Mouse (Mus musculus): ENCODE measurements around the gene Ptprj. TPM values are rescaled to one million over a fixed set of nuclear protein-coding genes. Genes with fewer than 3 reads are reported as not detected.

The Ptprj gene
- polyA plus RNA-seq, 1 experiment from 2014 or later, result 1.1 TPM

GRCm38 (mm10) chr2:90581006-90581795, 754 bp upstream of the Ptprj start:
- peaks cover 8% of the 10 kb centered on the region for H3K4me1 ChIP-seq (ENCODE audit: control insufficient read depth, insufficient read depth, low read length)
- no peaks in the 10 kb centered on the region for H3K27me3 ChIP-seq (ENCODE audit: control insufficient read depth, insufficient read depth, low read length)
- peak overlapping the region; percentile 77 for H3K9ac ChIP-seq (ENCODE audit: low read length)
- peak; percentile 25 for ATAC-seq (replicated peaks; ENCODE audit: extremely low read depth, insufficient read depth, low FRiP score)
- H3K4me3 ChIP-seq (ENCODE audit: low read length), result peak overlapping the region; percentile 67
- peak overlapping the region; percentile 78 for H3K27ac ChIP-seq (ENCODE audit: low read length)
- no peaks in the 10 kb centered on the region for H3K36me3 ChIP-seq (ENCODE audit: control insufficient read depth, insufficient read depth)
- WGBS, result 12% methylated on average over 11 of the region's 11 CpGs
- H3K9me3 ChIP-seq (replicated peaks; ENCODE audit: control insufficient read depth, low read length), result 0 out of 2 replicates have a peak, but pooled peaks cover under 1% of the 10 kb centered on the region
- H3K4me2 ChIP-seq (ENCODE audit: low read depth, low read length), result peak overlapping the region; percentile 95

- Histone ChIP-seq H3K27ac (ENCODE audit: low read length) (peak overlapping the region; percentile 78), H3K4me3 (ENCODE audit: low read length) (peak overlapping the region; percentile 67), H3K9me3 (replicated peaks; ENCODE audit: control insufficient read depth, low read length) (no peaks in the 10 kb centered on the region), H3K36me3 (ENCODE audit: control insufficient read depth, insufficient read depth) (no peaks in the 10 kb centered on the region), H3K9ac (ENCODE audit: low read length) (peak overlapping the region; percentile 77), H3K4me1 (ENCODE audit: control insufficient read depth, insufficient read depth, low read length) (peaks cover 11% of the 10 kb centered on the region), H3K4me2 (ENCODE audit: low read depth, low read length) (peak overlapping the region; percentile 95), H3K27me3 (ENCODE audit: control insufficient read depth, insufficient read depth, low read length) (no peaks in the 10 kb centered on the region)
- peak; percentile 30 for ATAC-seq (replicated peaks; ENCODE audit: extremely low read depth, insufficient read depth, low FRiP score)
- under 1% methylated on average over 44 of the region's 44 CpGs for WGBS
These were observed 665 bp downstream of the Ptprj start for GRCm38 (mm10) chr2:90579728-90580235.

DNA sequence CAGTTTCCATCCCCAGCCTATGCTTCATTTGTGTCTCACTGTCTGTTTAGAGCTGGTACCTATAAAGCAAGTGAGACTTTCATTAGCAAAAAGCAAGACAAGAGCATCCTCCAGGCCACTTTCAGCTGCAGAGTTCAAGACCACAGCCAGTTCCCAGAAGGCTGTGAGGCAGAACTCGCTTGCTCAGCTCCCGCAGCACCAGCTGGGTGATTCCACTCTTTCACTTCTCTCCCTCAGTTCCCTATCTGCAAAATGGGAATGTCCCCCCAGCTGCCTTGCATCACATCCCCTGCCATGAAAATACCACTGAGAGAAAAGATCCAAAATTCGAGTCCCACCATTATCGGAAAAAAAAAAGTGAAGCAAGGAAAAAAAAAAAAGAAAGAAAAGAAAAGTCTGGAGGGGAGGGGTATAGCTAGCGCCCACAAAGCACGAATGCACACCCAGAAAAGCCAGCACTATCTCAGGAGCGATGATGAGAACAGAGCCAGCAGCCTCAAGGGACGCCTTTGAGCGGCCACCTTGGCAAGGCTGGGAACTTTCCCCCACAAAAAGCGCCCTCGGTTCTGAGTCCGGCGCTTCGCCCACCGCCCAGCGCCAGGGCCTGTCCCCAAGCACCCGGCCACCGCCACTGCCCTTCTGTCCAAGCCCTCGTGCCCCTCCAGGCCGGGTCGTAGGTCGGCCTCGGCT, 1.3 kb downstream of the Ptprj start:
- Histone ChIP-seq H3K27me3 (ENCODE audit: control insufficient read depth, insufficient read depth, low read length) (no peaks in the 10 kb centered on the region), H3K4me3 (ENCODE audit: low read length) (peak overlapping the region; percentile 67), H3K27ac (ENCODE audit: low read length) (0 out of 2 replicates have a peak overlapping the region, but pooled peaks have one; percentile 3), H3K9ac (ENCODE audit: low read length) (peak overlapping the region; percentile 77), H3K4me2 (ENCODE audit: low read depth, low read length) (peak overlapping the region; percentile 95), H3K36me3 (ENCODE audit: control insufficient read depth, insufficient read depth) (no peaks in the 10 kb centered on the region), H3K4me1 (ENCODE audit: control insufficient read depth, insufficient read depth, low read length) (peaks cover 11% of the 10 kb centered on the region), H3K9me3 (replicated peaks; ENCODE audit: control insufficient read depth, low read length) (no peaks in the 10 kb centered on the region)
- WGBS, result 4% methylated on average over 23 of the region's 23 CpGs
- ATAC-seq (replicated peaks; ENCODE audit: extremely low read depth, insufficient read depth, low FRiP score), result no peak; the same call in 1 of the 2 replicates

DNA sequence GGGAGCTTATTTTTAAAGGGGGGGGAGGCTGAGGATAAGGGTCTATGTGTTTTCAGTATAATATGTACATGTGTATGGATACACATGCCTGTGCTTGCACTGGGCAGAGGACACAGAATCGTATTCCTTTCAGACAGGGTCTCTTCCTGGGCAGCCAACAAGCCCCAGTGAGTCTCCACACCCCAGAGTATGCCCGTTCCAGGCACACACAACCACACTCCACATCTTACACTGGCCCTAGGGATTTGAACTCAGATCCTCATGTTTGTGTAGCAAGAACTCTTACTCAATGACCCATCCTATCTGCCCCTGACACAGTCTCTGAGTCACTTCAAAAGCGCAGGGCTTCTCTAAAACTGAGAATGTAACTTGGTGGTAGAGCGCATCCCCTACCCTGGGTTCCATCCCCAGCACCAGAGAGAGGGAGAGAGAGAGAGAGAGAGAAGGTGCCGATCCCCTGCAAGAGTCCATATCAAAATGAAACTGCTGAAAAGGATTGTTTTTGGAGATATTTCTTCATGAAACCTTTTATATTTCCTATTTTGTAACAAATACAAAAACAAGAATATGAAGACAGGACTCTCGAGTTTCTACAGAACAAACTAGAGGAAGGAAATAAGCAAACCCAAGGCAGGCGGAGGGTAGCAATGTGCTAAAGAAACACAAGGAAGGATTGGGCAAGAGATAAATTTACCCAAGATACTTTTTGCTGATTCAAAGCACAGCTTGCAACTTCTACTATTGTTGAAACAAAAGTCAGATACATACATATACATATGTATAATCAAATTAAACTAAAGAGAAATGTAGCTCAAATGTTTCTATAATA, 2.8 kb downstream of the Ptprj start:
- ATAC-seq (replicated peaks; ENCODE audit: extremely low read depth, insufficient read depth, low FRiP score), result no peak
- no peak overlapping the region for H3K9ac ChIP-seq (ENCODE audit: low read length)
- H3K36me3 ChIP-seq (ENCODE audit: control insufficient read depth, insufficient read depth), result no peaks in the 10 kb centered on the region
- WGBS, result 86% methylated on average over 7 of the region's 7 CpGs
- no peaks in the 10 kb centered on the region for H3K27me3 ChIP-seq (ENCODE audit: control insufficient read depth, insufficient read depth, low read length)
- no peak overlapping the region for H3K4me2 ChIP-seq (ENCODE audit: low read depth, low read length)
- peaks cover 15% of the 10 kb centered on the region for H3K4me1 ChIP-seq (ENCODE audit: control insufficient read depth, insufficient read depth, low read length)
- H3K27ac ChIP-seq (ENCODE audit: low read length), result no peak overlapping the region
- no peaks in the 10 kb centered on the region for H3K9me3 ChIP-seq (replicated peaks; ENCODE audit: control insufficient read depth, low read length)
- no peak overlapping the region for H3K4me3 ChIP-seq (ENCODE audit: low read length)

DNA sequence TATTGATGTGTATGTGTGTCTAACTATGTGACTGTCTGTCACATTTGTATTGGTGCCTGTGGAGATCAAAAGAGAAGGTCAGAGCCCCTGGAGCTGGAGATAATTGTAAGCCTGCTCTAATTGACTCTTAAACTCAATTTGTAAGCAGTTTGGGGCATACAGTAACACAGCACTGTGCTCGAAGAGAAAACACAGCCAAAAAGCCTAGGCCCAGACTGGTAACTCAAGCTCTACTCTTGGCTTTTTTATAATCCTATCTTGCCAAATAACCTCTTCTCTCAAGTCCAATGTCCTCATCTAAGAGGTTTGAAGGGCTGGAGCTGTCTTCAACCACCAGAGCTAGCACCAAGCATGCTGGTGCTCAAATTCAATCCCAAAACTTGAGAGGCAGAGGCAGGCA, 3.5 kb downstream of the Ptprj start:
- Histone ChIP-seq H3K4me1 (ENCODE audit: control insufficient read depth, insufficient read depth, low read length) (peaks cover 15% of the 10 kb centered on the region), H3K27ac (ENCODE audit: low read length) (no peak overlapping the region), H3K27me3 (ENCODE audit: control insufficient read depth, insufficient read depth, low read length) (no peaks in the 10 kb centered on the region), H3K9me3 (replicated peaks; ENCODE audit: control insufficient read depth, low read length) (no peaks in the 10 kb centered on the region), H3K9ac (ENCODE audit: low read length) (no peak overlapping the region), H3K4me2 (ENCODE audit: low read depth, low read length) (no peak overlapping the region), H3K4me3 (ENCODE audit: low read length) (no peak overlapping the region), H3K36me3 (ENCODE audit: control insufficient read depth, insufficient read depth) (no peaks in the 10 kb centered on the region)
- WGBS, result 55% methylated on average over 1 of the region's 1 CpGs
- no peak for ATAC-seq (replicated peaks; ENCODE audit: extremely low read depth, insufficient read depth, low FRiP score)

- Histone ChIP-seq H3K9ac (ENCODE audit: low read length) (no peak overlapping the region), H3K27me3 (ENCODE audit: control insufficient read depth, insufficient read depth, low read length) (no peaks in the 10 kb centered on the region), H3K36me3 (ENCODE audit: control insufficient read depth, insufficient read depth) (no peaks in the 10 kb centered on the region), H3K4me2 (ENCODE audit: low read depth, low read length) (no peak overlapping the region), H3K4me1 (ENCODE audit: control insufficient read depth, insufficient read depth, low read length) (peaks cover 15% of the 10 kb centered on the region), H3K27ac (ENCODE audit: low read length) (no peak overlapping the region), H3K4me3 (ENCODE audit: low read length) (no peak overlapping the region), H3K9me3 (replicated peaks; ENCODE audit: control insufficient read depth, low read length) (no peaks in the 10 kb centered on the region)
- WGBS, result 87% methylated on average over 6 of the region's 6 CpGs
- no peak for ATAC-seq (replicated peaks; ENCODE audit: extremely low read depth, insufficient read depth, low FRiP score)
These were observed 4.0 kb downstream of the Ptprj start for GRCm38 (mm10) chr2:90576411-90576810.

DNA sequence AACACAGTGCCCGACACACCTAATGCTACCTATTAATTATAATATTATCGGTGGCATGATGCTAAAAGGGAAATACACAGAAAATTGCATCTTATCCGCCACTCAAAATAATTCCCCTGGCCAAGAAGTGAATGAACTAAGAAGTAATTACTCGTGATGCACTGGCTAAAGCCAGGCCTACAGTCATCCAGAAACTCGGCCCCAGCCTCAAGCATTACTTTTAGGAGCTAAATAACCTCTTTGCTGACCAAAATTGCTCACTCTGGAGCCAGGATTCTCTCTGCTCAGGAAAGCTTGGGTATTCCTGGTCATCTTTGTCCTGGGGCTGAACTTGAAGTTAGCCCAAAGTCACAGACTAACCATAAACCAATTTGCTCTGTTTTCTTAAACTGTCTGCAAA, 4.7 kb downstream of the Ptprj start:
- Histone ChIP-seq H3K4me2 (ENCODE audit: low read depth, low read length) (no peak overlapping the region), H3K27ac (ENCODE audit: low read length) (no peak overlapping the region), H3K9ac (ENCODE audit: low read length) (no peak overlapping the region), H3K27me3 (ENCODE audit: control insufficient read depth, insufficient read depth, low read length) (no peaks in the 10 kb centered on the region), H3K4me1 (ENCODE audit: control insufficient read depth, insufficient read depth, low read length) (peaks cover 11% of the 10 kb centered on the region), H3K36me3 (ENCODE audit: control insufficient read depth, insufficient read depth) (no peaks in the 10 kb centered on the region), H3K4me3 (ENCODE audit: low read length) (no peak overlapping the region), H3K9me3 (replicated peaks; ENCODE audit: control insufficient read depth, low read length) (no peaks in the 10 kb centered on the region)
- ATAC-seq (replicated peaks; ENCODE audit: extremely low read depth, insufficient read depth, low FRiP score), result no peak
- WGBS, result 86% methylated on average over 5 of the region's 5 CpGs

GRCm38 (mm10) chr2:90575116-90575515, 5.3 kb downstream of the Ptprj start:
- H3K27ac ChIP-seq (ENCODE audit: low read length), result no peak overlapping the region
- no peaks in the 10 kb centered on the region for H3K9me3 ChIP-seq (replicated peaks; ENCODE audit: control insufficient read depth, low read length)
- WGBS, result 49% methylated on average over 3 of the region's 3 CpGs
- H3K9ac ChIP-seq (ENCODE audit: low read length), result no peak overlapping the region
- no peaks in the 10 kb centered on the region for H3K36me3 ChIP-seq (ENCODE audit: control insufficient read depth, insufficient read depth)
- no peak overlapping the region for H3K4me2 ChIP-seq (ENCODE audit: low read depth, low read length)
- H3K4me3 ChIP-seq (ENCODE audit: low read length), result no peak overlapping the region
- H3K27me3 ChIP-seq (ENCODE audit: control insufficient read depth, insufficient read depth, low read length), result no peaks in the 10 kb centered on the region
- peaks cover 16% of the 10 kb centered on the region for H3K4me1 ChIP-seq (ENCODE audit: control insufficient read depth, insufficient read depth, low read length)
- no peak for ATAC-seq (replicated peaks; ENCODE audit: extremely low read depth, insufficient read depth, low FRiP score)

Data from heart, embryonic 16.5 days (tissue).